Mouse (Mus musculus): ENCODE results near the gene Ahrr. TPM values are rescaled to one million over a fixed set of nuclear protein-coding genes. Genes with fewer than 3 reads are reported as not detected.

Ahrr gene
- polyA plus RNA-seq, 1 experiment from 2014 or later: 0.36 TPM

DNA sequence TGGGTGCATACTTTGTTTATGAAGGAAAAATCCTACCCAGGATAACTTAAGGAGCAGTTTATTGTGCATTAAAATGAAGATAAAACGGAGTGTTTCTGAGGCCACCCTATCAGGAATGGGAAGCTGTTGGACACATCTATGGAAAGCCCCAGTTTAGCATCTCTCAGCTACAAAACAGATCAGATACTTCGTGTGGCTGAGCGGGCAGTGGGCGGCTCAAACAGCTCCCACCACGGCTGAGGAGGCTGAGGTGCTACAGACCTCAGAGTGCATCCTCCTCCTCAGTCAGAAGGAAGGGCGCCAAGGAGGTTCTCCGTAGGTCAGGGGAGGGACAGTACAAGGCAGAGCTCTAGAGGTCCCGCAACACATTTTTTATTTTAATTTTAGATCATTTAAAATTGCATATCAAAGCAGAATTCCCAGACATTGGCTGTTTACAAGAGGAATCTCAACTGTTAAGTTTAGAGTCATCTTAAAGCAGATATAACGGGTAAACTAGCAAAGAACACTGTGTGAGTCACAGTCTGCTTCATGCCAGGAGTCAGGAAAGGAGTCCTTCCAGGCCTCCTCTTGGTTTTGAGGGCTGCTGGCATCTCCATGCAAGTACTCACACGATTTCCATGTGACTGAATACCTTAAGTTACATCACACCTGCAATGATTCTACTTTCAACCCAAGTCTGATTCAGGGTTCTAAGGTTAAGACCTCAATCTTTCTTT lies 122.5 kb downstream of the Ahrr start:
- Histone ChIP-seq H3K4me1 (ENCODE audit: insufficient read depth) (peaks cover 10% of the 10 kb centered on the region), H3K27ac (ENCODE audit: low read depth) (no peak overlapping the region), H3K4me2 (ENCODE audit: low read depth, low read length) (no peak overlapping the region), H3K36me3 (replicated peaks; ENCODE audit: insufficient read depth, low read length) (peaks cover 29% of the 10 kb centered on the region), H3K9ac (replicated peaks) (no peak overlapping the region), H3K27me3 (ENCODE audit: insufficient read depth, low read length) (no peaks in the 10 kb centered on the region), H3K4me3 (ENCODE audit: low read depth, low read length) (no peak overlapping the region), H3K9me3 (ENCODE audit: low read length) (no peaks in the 10 kb centered on the region)
- no peak for DNase-seq
- TF ChIP-seq EP300 (IDR thresholded peaks at IDR 0.05; ENCODE audit: low read depth): no peak
- TF ChIP-seq CTCF (IDR thresholded peaks at IDR 0.05; ENCODE audit: low read depth): no peak
- ATAC-seq: no peak
- 78% methylated on average over 10 of the region's 10 CpGs for WGBS (ENCODE audit: insufficient replicate concordance)

DNA sequence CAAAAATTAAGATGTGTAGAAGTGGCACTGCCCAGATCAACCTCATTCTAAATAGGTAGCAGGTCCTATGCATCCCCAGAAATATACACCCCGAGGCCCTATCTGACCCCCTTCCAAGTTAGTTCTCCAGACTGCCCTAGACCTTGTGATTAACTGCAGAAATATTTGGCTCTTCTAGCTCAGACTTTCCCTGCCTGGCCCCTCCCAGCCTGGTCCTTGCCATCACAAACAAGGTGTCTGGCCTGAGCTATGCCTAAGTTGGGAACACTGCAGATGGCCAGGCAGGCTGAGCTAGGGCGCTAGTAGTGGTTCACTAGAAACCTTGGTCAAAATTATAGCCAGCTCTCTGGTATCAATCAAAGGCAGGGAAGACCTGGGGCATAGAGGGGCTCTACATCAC lies 124.6 kb downstream of the Ahrr start:
- H3K4me3 ChIP-seq (ENCODE audit: low read depth, low read length): no peak overlapping the region
- TF ChIP-seq CTCF (IDR thresholded peaks at IDR 0.05; ENCODE audit: low read depth) (no peak), EP300 (IDR thresholded peaks at IDR 0.05; ENCODE audit: low read depth) (no peak)
- no peaks in the 10 kb centered on the region for H3K27me3 ChIP-seq (ENCODE audit: insufficient read depth, low read length)
- DNase-seq (no peak), ATAC-seq (no peak)
- H3K27ac ChIP-seq (ENCODE audit: low read depth): no peak overlapping the region
- H3K9me3 ChIP-seq (ENCODE audit: low read length): no peaks in the 10 kb centered on the region
- H3K36me3 ChIP-seq (replicated peaks; ENCODE audit: insufficient read depth, low read length): peaks cover 10% of the 10 kb centered on the region; the same call in 1 of the 2 replicates
- WGBS (ENCODE audit: insufficient replicate concordance): 69% methylated on average over 2 of the region's 2 CpGs
- H3K4me2 ChIP-seq (ENCODE audit: low read depth, low read length): no peak overlapping the region
- H3K4me1 ChIP-seq (ENCODE audit: insufficient read depth): peaks cover 10% of the 10 kb centered on the region
- no peak overlapping the region for H3K9ac ChIP-seq (replicated peaks)

- H3K4me2 ChIP-seq (ENCODE audit: low read depth, low read length): peak overlapping the region; percentile 82
- no peaks in the 10 kb centered on the region for H3K9me3 ChIP-seq (ENCODE audit: low read length)
- 15% methylated on average over 9 of the region's 9 CpGs for WGBS (ENCODE audit: insufficient replicate concordance)
- peak overlapping the region; percentile 58 for H3K9ac ChIP-seq (replicated peaks)
- no peak for DNase-seq
- TF ChIP-seq EP300 (IDR thresholded peaks at IDR 0.05; ENCODE audit: low read depth): no peak
- H3K27me3 ChIP-seq (ENCODE audit: insufficient read depth, low read length): no peaks in the 10 kb centered on the region
- peaks cover 9% of the 10 kb centered on the region; the same call in 1 of the 2 replicates for H3K36me3 ChIP-seq (replicated peaks; ENCODE audit: insufficient read depth, low read length)
- H3K4me1 ChIP-seq (ENCODE audit: insufficient read depth): peaks cover 10% of the 10 kb centered on the region
- peak; percentile 18; the same call in 1 of the 2 replicates for ATAC-seq
- no peak overlapping the region for H3K27ac ChIP-seq (ENCODE audit: low read depth)
- peak overlapping the region; percentile 49 for H3K4me3 ChIP-seq (ENCODE audit: low read depth, low read length)
Measured at GRCm38 (mm10) chr13:74167057-74167413, 125.1 kb downstream of the Ahrr start.

GRCm38 (mm10) chr13:74166348-74167056 lies 125.6 kb downstream of the Ahrr start:
- WGBS (ENCODE audit: insufficient replicate concordance): 9% methylated on average over 19 of the region's 19 CpGs
- peaks cover 10% of the 10 kb centered on the region for H3K4me1 ChIP-seq (ENCODE audit: insufficient read depth)
- H3K4me3 ChIP-seq (ENCODE audit: low read depth, low read length): peak overlapping the region; percentile 49
- no peak overlapping the region for H3K27ac ChIP-seq (ENCODE audit: low read depth)
- no peaks in the 10 kb centered on the region for H3K27me3 ChIP-seq (ENCODE audit: insufficient read depth, low read length)
- TF ChIP-seq CTCF (IDR thresholded peaks at IDR 0.05; ENCODE audit: low read depth) (no peak), EP300 (IDR thresholded peaks at IDR 0.05; ENCODE audit: low read depth) (no peak)
- H3K36me3 ChIP-seq (replicated peaks; ENCODE audit: insufficient read depth, low read length): peaks cover 9% of the 10 kb centered on the region; the same call in 1 of the 2 replicates
- no peaks in the 10 kb centered on the region for H3K9me3 ChIP-seq (ENCODE audit: low read length)
- DNase-seq (peak; percentile 74), ATAC-seq (peak; percentile 93)
- peak overlapping the region; percentile 58 for H3K9ac ChIP-seq (replicated peaks)
- peak overlapping the region; percentile 82 for H3K4me2 ChIP-seq (ENCODE audit: low read depth, low read length)

Other genes with a start within 250 kb of the Ahrr start
- 3.8 and 4.0 TPM in 2 replicates for gene Cep72, start 230.0 kb downstream of the Ahrr start, polyA plus RNA-seq (2015; fragmentation: Nextera tagmentation; extraction: Ambion mirVana)
- not detected in 2 replicates for gene Slc9a3, start 170.9 kb downstream of the Ahrr start, polyA plus RNA-seq (2015; fragmentation: Nextera tagmentation; extraction: Ambion mirVana)
- 15.7 and 19.6 TPM in 2 replicates for gene Exoc3, start 83.6 kb downstream of the Ahrr start, polyA plus RNA-seq (2015; fragmentation: Nextera tagmentation; extraction: Ambion mirVana)
- gene Pdcd6, start 25.2 kb upstream of the Ahrr start, polyA plus RNA-seq (2015; fragmentation: Nextera tagmentation; extraction: Ambion mirVana): 83.1 and 86.2 TPM in 2 replicates
- gene Sdha, start 57.9 kb upstream of the Ahrr start, polyA plus RNA-seq (2015; fragmentation: Nextera tagmentation; extraction: Ambion mirVana): 139 and 154 TPM in 2 replicates
- gene Ccdc127, start 58.0 kb upstream of the Ahrr start, polyA plus RNA-seq (2015; fragmentation: Nextera tagmentation; extraction: Ambion mirVana): 14.3 and 14.8 TPM in 2 replicates
- gene Lrrc14b, start 71.7 kb upstream of the Ahrr start, polyA plus RNA-seq (2015; fragmentation: Nextera tagmentation; extraction: Ambion mirVana): not detected in 2 replicates
- 0.60 and 0.70 TPM in 2 replicates for gene Zfp72, start 98.5 kb upstream of the Ahrr start, polyA plus RNA-seq (2015; fragmentation: Nextera tagmentation; extraction: Ambion mirVana)
- gene Ftl1-ps1, start 107.4 kb upstream of the Ahrr start, polyA plus RNA-seq (2015; fragmentation: Nextera tagmentation; extraction: Ambion mirVana): 121 and 125 TPM in 2 replicates
- gene Zfp825, start 201.7 kb upstream of the Ahrr start, polyA plus RNA-seq (2015; fragmentation: Nextera tagmentation; extraction: Ambion mirVana): 7.7 and 8.0 TPM in 2 replicates